Mouse (Mus musculus) hindbrain, embryonic 11.5 days (tissue): ENCODE results near the gene Card10. TPM values are rescaled to one million over a fixed set of nuclear protein-coding genes. Genes with fewer than 3 reads are reported as not detected.

Experiments
- ATAC-seq: fragments of 200-750 bp; cut with Nextera tagmentation; 2 replicates; pipeline ENCODE4 v1.8.0; 2017; ENCODE audit warnings: mild to moderate bottlenecking, moderate TSS enrichment, moderate library complexity; ENCODE audit not compliant: low FRiP score
- DNase-seq: peaks from one replicate; pipeline ENCODE4 v3.0.0-alpha.2; 2015; ENCODE audit warnings: low spot score
- H3K27ac ChIP-seq: fragments of 300-500 bp; sonication (generic); 2 replicates; pipeline ENCODE4 v1.5.1; 2014; ENCODE audit warnings: mild to moderate bottlenecking, low read depth, low read length
- H3K27me3 ChIP-seq: fragments of 300-500 bp; sonication (generic); 2 replicates; pipeline ENCODE4 v1.6.1; 2014; ENCODE audit warnings: mild to moderate bottlenecking, low read length, moderate library complexity, mixed read lengths; ENCODE audit not compliant: control insufficient read depth, insufficient read depth
- H3K36me3 ChIP-seq: fragments of 300-500 bp; sonication (generic); 2 replicates; pipeline ENCODE4 v1.6.1; 2014; ENCODE audit warnings: mild to moderate bottlenecking, low read length, moderate library complexity, mixed read lengths; ENCODE audit not compliant: control insufficient read depth, insufficient read depth
- H3K4me1 ChIP-seq: fragments of 300-500 bp; sonication (generic); replicated peaks from 2 replicates; pipeline ENCODE4 v1.6.1; 2014; ENCODE audit warnings: low read length, mixed read lengths; ENCODE audit not compliant: control insufficient read depth, insufficient read depth
- H3K4me2 ChIP-seq: fragments of 300-500 bp; sonication (generic); replicated peaks from 2 replicates; pipeline ENCODE4 v1.6.1; 2014; ENCODE audit warnings: mild to moderate bottlenecking, low read depth, low read length
- H3K4me3 ChIP-seq: fragments of 300-500 bp; sonication (generic); 2 replicates; pipeline ENCODE4 v1.5.1; 2014; ENCODE audit warnings: low read depth, low read length
- H3K9ac ChIP-seq: fragments of 300-500 bp; sonication (generic); 2 replicates; pipeline ENCODE4 v1.6.1; 2014; ENCODE audit warnings: low read depth, low read length
- H3K9me3 ChIP-seq: fragments of 300-500 bp; sonication (generic); 2 replicates; pipeline ENCODE4 v1.6.1; 2016; ENCODE audit warnings: low read length; ENCODE audit not compliant: control insufficient read depth
- WGBS: fragments of 180-500 bp; shearing (Covaris S2); extraction: QIAGEN DNeasy Blood & Tissue Kit; methylation state at CpG from one replicate; pipeline ENCODE4 v1.1.7; 2014; 5-methylcytosine and 5-hydroxymethylcytosine counted together
- polyA plus RNA-seq: library from polyadenylated mRNA; unstranded; fragments of >200 nt; fragmentation: Nextera tagmentation; extraction: Ambion mirVana; gene quantifications from 2 replicates; pipeline ENCODE4 v1.2.1, GENCODE M21; 2014

The Card10 gene
- polyA plus RNA-seq, 1 experiment from 2014 or later: 2.4 TPM

DNA sequence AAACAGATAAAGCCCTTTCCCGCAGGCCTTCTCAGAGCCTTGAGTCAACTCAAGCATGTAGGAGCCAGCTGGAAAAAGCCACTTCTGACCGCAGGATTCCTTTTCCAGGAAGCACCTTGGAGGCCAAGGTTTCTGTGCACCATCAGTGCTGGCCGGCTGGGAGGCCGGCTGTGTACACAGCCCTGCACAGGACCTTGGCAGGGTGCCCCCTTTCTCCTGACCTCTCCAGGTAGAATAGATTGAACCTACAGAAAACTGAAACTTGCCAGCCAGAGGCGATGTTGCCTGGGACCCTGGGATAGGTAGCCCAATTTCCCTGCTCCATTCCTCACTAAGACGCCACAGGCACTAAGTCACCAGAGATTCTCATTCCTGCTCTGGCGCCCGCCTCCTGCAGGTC lies 43.0 kb upstream of the Card10 start:
- Histone ChIP-seq H3K27me3 (peaks cover 18% of the 10 kb centered on the region), H3K4me1 (peaks cover 4% of the 10 kb centered on the region; the same call in 1 of the 2 replicates), H3K9ac (no peak overlapping the region), H3K4me3 (no peak overlapping the region), H3K9me3 (no peaks in the 10 kb centered on the region), H3K4me2 (no peak overlapping the region), H3K27ac (no peak overlapping the region), H3K36me3 (no peaks in the 10 kb centered on the region)
- WGBS: 86% methylated on average over 8 of the region's 8 CpGs
- DNase-seq (no peak), ATAC-seq (no peak)

DNA sequence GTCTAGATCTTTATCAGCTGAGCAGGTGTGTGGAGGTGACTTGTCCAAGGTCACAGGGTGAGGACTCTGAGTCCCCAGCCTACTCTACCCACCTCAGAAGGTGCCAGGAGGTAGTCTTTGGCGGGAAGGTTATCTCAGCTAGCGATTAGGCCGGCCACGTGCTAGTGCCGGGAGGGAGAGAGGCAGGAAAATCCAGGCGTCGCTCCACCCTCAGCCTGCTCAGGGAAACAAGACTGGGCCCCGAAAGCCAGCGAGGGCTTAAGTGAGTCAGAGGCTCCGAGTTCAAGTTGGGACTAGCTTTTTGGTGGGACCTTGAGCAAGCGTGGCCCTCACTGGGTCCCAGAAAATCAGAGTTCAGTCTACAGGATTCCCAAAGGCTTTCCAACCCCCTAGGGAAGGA lies 42.5 kb upstream of the Card10 start:
- H3K27me3 ChIP-seq: peaks cover 18% of the 10 kb centered on the region
- H3K36me3 ChIP-seq: no peaks in the 10 kb centered on the region
- H3K27ac ChIP-seq: no peak overlapping the region
- WGBS: 81% methylated on average over 11 of the region's 11 CpGs
- H3K4me1 ChIP-seq: peaks cover 4% of the 10 kb centered on the region; the same call in 1 of the 2 replicates
- H3K9me3 ChIP-seq: no peaks in the 10 kb centered on the region
- ATAC-seq (no peak), DNase-seq (no peak)
- no peak overlapping the region for H3K4me3 ChIP-seq
- H3K9ac ChIP-seq: no peak overlapping the region
- H3K4me2 ChIP-seq: 0 out of 2 replicates have a peak overlapping the region, but pooled peaks have one; percentile 11

DNA sequence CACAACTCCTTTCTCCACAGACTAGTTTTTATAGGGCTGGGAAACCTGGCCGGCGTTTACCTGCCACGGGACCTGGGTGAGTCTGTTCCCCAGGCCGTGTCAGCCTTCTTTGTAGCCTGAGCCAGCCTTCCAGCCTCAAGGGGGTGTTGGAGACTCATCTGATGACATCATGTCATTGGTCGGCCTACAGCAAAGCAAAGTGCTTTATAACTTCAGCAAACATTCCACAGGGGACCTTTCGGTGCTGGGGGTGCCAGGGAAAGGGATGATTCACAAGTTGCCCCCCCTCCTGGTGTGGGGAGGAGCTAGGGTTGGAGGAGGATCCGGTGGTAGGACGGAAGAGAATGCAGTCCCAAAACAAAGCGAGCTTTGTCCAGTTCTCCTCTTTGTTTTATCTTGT lies 41.9 kb upstream of the Card10 start:
- Histone ChIP-seq H3K27me3 (peaks cover 20% of the 10 kb centered on the region), H3K9ac (no peak overlapping the region), H3K4me1 (peaks cover 6% of the 10 kb centered on the region; the same call in 1 of the 2 replicates), H3K27ac (no peak overlapping the region), H3K9me3 (no peaks in the 10 kb centered on the region), H3K36me3 (no peaks in the 10 kb centered on the region), H3K4me3 (no peak overlapping the region), H3K4me2 (no peak overlapping the region)
- DNase-seq (peak; percentile 41), ATAC-seq (no peak)
- 33% methylated on average over 9 of the region's 9 CpGs for WGBS

DNA sequence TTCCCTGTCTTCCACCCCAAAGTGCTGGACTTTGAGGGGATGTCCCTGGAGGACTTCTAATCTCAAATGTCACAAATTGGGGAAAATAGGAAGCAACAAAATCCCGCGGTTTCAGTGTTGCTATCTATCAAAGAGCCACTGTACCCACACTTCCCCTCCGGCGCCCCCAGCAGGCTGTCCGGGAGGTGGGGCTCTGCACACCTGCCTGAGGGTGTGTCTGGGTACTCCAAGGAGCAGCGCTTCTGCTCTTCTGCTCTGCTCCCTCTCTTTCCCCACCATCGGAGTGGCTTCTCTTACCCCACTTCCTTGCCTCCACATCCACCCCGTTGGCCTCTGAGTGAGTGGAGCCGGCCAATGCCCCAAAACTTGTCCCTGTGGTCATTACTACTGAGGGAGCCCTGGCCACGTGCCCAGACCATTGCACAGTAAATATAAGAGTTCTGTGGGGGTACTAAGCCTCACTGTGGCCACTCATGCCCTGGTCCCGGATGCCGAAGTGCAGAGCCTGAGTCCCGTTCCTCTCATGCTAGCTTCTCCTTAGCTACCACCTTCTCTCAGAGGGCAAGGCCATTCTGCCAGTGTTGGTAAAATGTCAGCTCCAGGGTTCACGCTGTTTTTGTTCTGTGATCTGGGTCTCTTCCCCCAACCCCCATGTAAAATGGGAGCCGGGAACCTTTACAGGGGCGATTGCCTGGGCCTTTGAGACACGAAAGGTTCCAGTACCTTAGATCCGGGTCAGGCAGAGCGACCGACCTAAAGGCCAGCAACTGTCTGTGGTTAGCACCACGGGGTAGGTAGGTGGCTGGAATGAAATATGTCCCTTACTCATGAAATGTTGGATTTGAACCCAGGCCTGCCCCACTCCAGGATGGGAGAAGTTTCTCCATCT lies 41.0 kb upstream of the Card10 start:
- WGBS: 40% methylated on average over 21 of the region's 21 CpGs
- Histone ChIP-seq H3K4me3 (peak overlapping the region; percentile 35; the same call in 1 of the 2 replicates), H3K4me2 (peak overlapping the region; percentile 87), H3K4me1 (peaks cover 12% of the 10 kb centered on the region), H3K36me3 (no peaks in the 10 kb centered on the region), H3K27ac (no peak overlapping the region), H3K27me3 (peaks cover 20% of the 10 kb centered on the region), H3K9ac (no peak overlapping the region), H3K9me3 (no peaks in the 10 kb centered on the region)
- DNase-seq: peak; percentile 25
- no peak for ATAC-seq

DNA sequence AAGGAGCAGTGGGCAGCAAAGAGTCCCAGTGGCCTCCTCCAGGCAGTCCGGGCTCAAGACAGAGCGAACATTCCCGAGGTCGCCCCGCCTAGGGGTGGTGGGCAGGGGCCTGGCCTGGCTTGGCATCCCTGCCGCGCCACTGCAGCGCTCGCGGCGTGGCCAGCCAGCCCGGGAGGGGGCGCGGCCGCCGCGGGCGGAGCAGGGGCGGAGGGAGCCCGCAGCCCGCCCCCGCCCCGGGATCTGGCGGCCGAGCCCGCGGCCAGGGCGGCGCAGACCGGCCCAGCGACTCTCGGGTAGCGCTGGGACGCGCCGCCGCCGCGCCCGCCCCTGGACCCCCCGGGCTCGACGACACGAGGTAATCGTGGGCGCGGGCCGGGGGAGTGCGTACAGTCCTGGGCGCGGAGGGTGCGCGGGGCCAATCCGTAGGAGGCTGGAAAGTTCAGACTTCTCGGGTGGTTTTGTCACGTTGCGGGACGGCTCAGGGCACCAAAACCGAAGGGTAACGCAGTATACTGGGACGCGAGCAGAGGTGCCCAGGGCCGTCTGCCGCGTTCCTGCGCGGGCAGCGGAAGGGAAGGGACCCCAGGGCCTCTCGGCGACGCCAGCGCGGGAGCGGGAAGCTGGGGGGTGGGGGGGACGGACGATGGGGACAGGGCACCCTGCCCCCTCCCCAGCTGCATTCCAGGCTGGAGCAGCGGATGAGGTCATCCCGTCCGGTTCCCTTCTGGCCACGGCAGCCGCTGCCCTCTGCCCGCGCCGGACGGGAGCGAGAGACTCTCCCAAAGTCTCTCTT lies 39.7 kb upstream of the Card10 start, which contains the start of gene Cdc42ep1:
Cdc42ep1 (plus strand) TSS at position 254 of the 793 bp plus-strand sequence.
- H3K27ac ChIP-seq: no peak within 1 kb of the TSS
- peak; percentile 63 for DNase-seq
- peaks cover 20% of the 10 kb centered on the region for H3K27me3 ChIP-seq
- peaks cover 12% of the 10 kb centered on the region for H3K4me1 ChIP-seq
- H3K9me3 ChIP-seq: no peaks in the 10 kb centered on the region
- no peaks in the 10 kb centered on the region for H3K36me3 ChIP-seq
- peak within 1 kb of the TSS; percentile 35 for H3K4me3 ChIP-seq
- ATAC-seq: peak; percentile 43; the same call in 1 of the 2 replicates
- peak within 1 kb of the TSS; percentile 87 for H3K4me2 ChIP-seq
- peak within 1 kb of the TSS; percentile 64 for H3K9ac ChIP-seq
- under 1% methylated on average over 66 of the region's 86 CpGs for WGBS

DNA sequence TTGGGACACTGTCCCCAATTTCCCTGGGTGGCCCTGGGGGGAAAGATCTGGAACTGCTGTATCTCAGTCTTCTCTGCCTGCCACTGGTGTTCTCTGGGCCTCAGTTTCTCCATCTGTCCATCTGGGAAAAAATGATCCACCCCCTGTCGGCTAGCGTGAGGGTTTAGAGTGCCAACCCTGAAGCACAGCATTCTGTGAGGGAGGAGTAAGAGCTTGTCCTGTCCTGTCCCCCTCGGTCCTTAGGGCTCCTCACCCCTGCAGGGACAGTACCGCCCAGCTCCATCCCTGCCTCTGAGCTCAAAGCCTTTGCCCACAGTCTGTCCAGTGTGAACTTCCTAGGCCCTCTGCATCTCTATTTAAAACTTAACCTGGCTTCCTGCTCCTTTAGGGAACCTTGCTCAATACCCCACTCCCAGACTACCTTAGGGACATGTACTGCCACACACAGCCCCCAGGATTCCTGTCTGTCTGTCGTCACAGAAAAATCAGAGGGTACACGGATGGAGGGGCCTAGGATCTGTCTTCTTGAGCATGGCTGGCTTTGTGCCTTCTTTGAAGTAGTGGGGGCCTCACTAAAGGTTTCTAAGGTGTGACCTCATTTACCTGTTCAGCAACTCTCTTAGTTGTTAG lies 38.4 kb upstream of the Card10 start:
- WGBS: 38% methylated on average over 6 of the region's 6 CpGs
- H3K27me3 ChIP-seq: peaks cover 20% of the 10 kb centered on the region

DNA sequence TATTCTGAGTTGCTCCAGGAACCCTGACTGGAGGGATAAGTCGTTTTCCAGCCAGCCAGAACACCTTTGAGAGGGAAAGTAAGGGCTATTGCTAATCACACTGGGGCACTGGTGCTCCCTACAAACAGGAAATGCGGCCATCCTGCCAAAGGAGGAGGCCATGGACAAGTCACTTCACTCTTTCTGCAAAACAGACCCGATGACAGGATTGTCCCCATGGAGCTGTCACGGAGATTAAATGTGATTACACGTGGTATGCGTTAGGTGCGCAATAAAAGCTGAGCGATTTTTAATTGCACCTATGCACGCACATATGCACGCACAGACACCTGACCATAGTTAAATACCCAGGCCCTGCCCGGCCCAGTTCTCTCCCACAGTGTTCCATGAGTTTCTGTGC lies 37.9 kb upstream of the Card10 start:
- Histone ChIP-seq H3K27me3 (peaks cover 20% of the 10 kb centered on the region), H3K4me3 (no peak overlapping the region), H3K4me2 (no peak overlapping the region), H3K4me1 (peaks cover 15% of the 10 kb centered on the region), H3K9ac (no peak overlapping the region), H3K9me3 (no peaks in the 10 kb centered on the region), H3K27ac (no peak overlapping the region), H3K36me3 (no peaks in the 10 kb centered on the region)
- DNase-seq (no peak), ATAC-seq (no peak)
- WGBS: 53% methylated on average over 11 of the region's 11 CpGs

More for the DNA sequence above, 38.4 kb upstream of the Card10 start:
- no peak overlapping the region for H3K9ac ChIP-seq
- H3K36me3 ChIP-seq: no peaks in the 10 kb centered on the region
- no peak for DNase-seq
- no peak overlapping the region for H3K27ac ChIP-seq
- no peak for ATAC-seq
- no peaks in the 10 kb centered on the region for H3K9me3 ChIP-seq
- H3K4me3 ChIP-seq: no peak overlapping the region
- H3K4me1 ChIP-seq: peaks cover 12% of the 10 kb centered on the region
- H3K4me2 ChIP-seq: no peak overlapping the region

DNA sequence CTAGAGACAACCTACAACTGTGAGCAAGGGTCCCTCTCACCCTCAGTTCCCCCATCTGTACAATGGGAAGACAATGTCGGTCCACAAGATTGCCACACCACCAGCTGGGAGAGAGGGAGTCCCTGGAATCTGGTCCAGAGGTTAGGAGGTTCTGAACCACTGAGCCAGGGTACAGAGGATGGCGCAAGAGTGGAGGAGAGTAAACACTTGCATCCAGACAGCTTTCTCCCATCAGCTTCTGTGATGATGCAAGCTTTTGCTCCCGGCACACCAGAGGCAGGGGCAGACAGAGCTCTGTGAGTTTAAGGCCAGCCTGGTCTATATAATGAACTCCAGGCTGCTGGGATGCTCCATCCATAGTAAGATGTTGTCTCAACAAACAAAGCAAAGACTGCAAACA lies 37.4 kb upstream of the Card10 start:
- Histone ChIP-seq H3K4me2 (no peak overlapping the region), H3K9me3 (no peaks in the 10 kb centered on the region), H3K9ac (no peak overlapping the region), H3K36me3 (no peaks in the 10 kb centered on the region), H3K27ac (no peak overlapping the region), H3K4me3 (no peak overlapping the region), H3K27me3 (peaks cover 20% of the 10 kb centered on the region), H3K4me1 (peaks cover 20% of the 10 kb centered on the region)
- ATAC-seq (no peak), DNase-seq (no peak)
- 43% methylated on average over 3 of the region's 3 CpGs for WGBS
